ENCODE assay signal across 8 mouse cellular contexts in the genomic region with DNA sequence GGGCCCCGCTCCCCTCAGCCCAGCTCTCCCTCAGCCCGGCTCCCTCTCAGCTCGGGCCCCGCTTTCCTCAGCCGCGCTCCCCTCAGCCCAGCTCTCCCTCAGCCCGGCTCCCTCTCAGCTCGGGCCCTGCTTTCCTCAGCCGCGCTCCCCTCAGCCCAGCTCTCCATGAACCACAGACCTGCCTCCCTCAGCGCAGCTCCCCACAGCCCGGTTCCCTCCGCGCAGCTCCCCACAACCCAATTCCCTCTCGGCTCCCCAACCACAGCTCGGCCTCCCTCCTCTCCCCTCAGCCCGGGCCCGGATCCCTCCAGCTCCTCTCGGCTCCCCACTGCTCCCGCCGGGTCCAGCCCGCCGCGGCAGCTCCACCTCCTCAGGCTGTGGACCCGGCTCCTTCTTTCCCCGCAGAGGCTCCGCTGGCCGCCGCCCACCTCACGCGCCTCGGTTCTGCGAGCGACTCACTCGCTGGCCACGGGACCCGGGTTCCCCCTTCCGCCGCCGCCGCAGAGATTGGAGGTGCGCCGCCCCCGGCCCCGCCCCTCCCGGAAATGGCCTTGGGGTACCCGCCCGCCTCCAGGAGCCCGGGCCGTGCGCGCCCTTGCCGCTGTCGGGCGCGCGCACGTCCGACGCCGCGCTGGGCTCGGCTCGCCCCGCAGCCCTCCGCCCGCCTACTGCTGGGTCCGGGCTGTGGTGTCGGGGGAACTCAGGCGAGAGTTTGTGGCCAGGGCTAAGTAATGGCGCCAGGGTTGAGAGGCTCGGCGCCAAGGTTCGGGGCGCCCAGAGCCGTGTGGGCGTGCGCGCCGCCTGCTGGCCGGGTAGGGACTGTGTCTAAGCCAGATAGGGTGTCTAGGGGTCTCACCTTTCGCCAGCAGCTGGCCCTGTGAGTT. TPM values are rescaled to one million over a fixed set of nuclear protein-coding genes. Genes with fewer than 3 reads are reported as not detected.
DNase-seq lines count a peak whose midpoint lies in the region; ATAC-seq lines count a peak whose summit lies in the region.

A gene (minus strand): TSS at position 547 of the 884 bp plus-strand sequence.

- H3K9ac ChIP-seq in intestine, embryonic 14.5 days (ENCODE audit: low read length) = peak within 1 kb of the TSS; percentile 82

- H3K27me3 ChIP-seq in intestine, embryonic 14.5 days (replicated peaks; ENCODE audit: control insufficient read depth, insufficient read depth, low read length) = no peaks in the 10 kb centered on the region

- H3K36me3 ChIP-seq in intestine, embryonic 14.5 days (ENCODE audit: control insufficient read depth, insufficient read depth, low read length) = 0 out of 2 replicates have a peak, but pooled peaks cover 9% of the 10 kb centered on the region

- peak within 1 kb of the TSS; percentile 93 for H3K27ac ChIP-seq in intestine, embryonic 14.5 days (ENCODE audit: low read depth)

- peaks cover 3% of the 10 kb centered on the region; the same call in 1 of the 2 replicates for H3K4me1 ChIP-seq in intestine, embryonic 14.5 days (replicated peaks; ENCODE audit: control insufficient read depth, insufficient read depth, low read length)

- peak; percentile 93 to 98 for DNase-seq in adrenal gland, adult (ENCODE audit: inconsistent age in 2 of 2, low spot score in 1 of 2)
- peak; percentile 93 for DNase-seq in embryo, embryonic 10.5 days (ENCODE audit: low spot score)
- DNase-seq in gastrocnemius, postnatal 25 days = peak; percentile 93
- peak; percentile 95 for DNase-seq in intestine, embryonic 14.5 days (ENCODE audit: low spot score)
- DNase-seq in left cerebral cortex, postnatal 14 days (ENCODE audit: low spot score in 2 of 2) = peak; percentile 89 to 91
- peak; percentile 90 for DNase-seq in mesoderm, embryonic 11.5 days (ENCODE audit: low read depth, low spot score)
- peak; percentile 82 to 83 for DNase-seq in right cerebral cortex, postnatal 36 days (ENCODE audit: low spot score in 2 of 2)
- DNase-seq in yolk sac, embryonic 10.5 days (ENCODE audit: low spot score) = peak; percentile 94

- under 1% methylated on average over 79 of the region's 82 CpGs for WGBS in intestine, embryonic 14.5 days

- peak; percentile 88 for ATAC-seq in intestine, embryonic 14.5 days (replicated peaks; ENCODE audit: low FRiP score, low TSS enrichment, low read depth)

- no peaks in the 10 kb centered on the region for H3K9me3 ChIP-seq in intestine, embryonic 14.5 days (ENCODE audit: control insufficient read depth, low read length)

- H3K4me3 ChIP-seq in intestine, embryonic 14.5 days (ENCODE audit: low read depth, low read length) = peak within 1 kb of the TSS; percentile 72

- H3K4me2 ChIP-seq in intestine, embryonic 14.5 days (ENCODE audit: low read length) = peak within 1 kb of the TSS; percentile 70

- intact Hi-C loops in left cerebral cortex, postnatal 14 days (cut with DNase I) = no loop called here

RNA-seq across cellular contexts. Expression of the gene that starts here (rescaled TPM):
- 1 to 10 TPM; 6.9 to 7.2 TPM for total RNA-seq in gastrocnemius, postnatal 25 days (2021)
- polyA plus RNA-seq in intestine, embryonic 14.5 days (2014; fragmentation: Nextera tagmentation; extraction: Ambion mirVana) = 59.4 and 65.7 TPM in 2 replicates
- 10 to 100 TPM; 21.8 to 24.3 TPM for total RNA-seq in left cerebral cortex, postnatal 14 days (2021)

Comparison
In these comparisons a context has a peak if more than half of its experiments do, and no peak if none do; other contexts are left out.
1. Peak in every context shown above with its lines: DNase-seq, ATAC-seq, H3K4me3 ChIP-seq and H3K27ac ChIP-seq.